Mouse (Mus musculus) adrenal gland, adult (tissue): ENCODE measurements around the gene Pgm3.

ENCODE experiments used
- DNase-seq, 2 experiments: peaks; one replicate each; pipeline ENCODE4 v3.0.0; 2022 to 2023; ENCODE audit warnings: low spot score in 1 of 2; ENCODE audit not compliant: inconsistent age in 2 of 2

Gene Pgm3

GRCm38 (mm10) chr9:86570261-86570890 lies 1.3 kb downstream of the Pgm3 start:
- no peak for DNase-seq

- peak in 1 of 2 experiments; percentile 75 for DNase-seq
Measured at GRCm38 (mm10) chr9:86569314-86569910, 2.2 kb downstream of the Pgm3 start.

DNA sequence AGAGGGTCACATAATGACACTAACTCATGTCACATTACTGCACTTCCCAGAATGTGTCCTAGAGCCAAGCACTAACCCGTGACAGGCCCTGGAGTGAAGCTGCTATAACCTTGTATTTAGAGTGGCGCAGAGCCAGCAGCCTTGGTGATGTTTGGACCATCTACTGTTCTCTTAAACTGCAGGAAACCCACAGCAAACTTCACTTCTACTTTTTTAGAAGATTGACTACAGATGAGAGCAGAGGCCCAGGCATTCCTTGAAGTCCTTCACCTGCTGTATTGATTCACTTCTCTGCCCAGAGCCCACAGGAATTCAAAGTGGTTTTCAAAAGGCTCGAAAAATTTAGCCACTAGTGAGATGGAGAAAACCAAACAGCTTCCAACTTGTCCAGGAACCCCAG lies 11.1 kb downstream of the Pgm3 start:
- DNase-seq, result peak; percentile 64 to 91

DNA sequence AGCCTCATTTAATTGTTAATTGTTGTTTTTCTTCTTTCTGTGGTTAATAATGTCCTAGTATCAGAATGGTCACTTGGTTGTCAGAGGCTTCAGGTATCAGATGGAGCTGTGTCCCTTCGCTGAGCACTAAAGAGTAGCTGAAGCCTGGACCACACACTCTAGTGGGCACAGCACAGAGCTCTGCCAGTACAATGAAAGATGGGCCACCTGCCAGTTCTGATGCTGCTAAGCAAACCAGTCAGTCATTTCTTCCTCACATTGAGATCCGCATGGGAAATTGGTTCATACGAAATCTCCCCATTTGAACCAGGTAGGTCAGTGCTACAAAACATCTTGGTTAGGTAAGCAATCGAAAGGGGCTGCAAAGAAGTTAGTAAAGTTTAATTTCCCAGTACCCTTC lies 17.0 kb downstream of the Pgm3 start:
- DNase-seq, result no peak

DNA sequence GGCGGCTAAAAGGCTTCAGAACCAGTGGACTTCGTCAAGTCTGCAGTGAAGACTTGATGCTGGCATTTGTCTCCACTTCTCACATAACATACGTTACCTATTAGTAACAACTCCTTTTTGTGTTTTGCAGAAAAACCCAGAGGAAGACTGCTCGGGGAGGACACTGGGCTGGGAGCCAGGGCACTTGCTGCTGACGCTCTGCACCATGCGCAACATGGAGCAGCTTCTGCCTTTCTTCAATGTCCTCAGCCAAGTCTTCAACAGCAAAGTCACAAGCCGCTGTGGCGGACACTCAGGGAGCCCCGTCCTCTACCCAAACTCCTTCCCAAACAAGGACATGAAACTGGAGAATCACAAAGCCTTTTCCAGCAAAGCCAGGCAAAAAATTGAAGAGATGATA lies 17.8 kb downstream of the Pgm3 start:
- DNase-seq, result no peak

DNA sequence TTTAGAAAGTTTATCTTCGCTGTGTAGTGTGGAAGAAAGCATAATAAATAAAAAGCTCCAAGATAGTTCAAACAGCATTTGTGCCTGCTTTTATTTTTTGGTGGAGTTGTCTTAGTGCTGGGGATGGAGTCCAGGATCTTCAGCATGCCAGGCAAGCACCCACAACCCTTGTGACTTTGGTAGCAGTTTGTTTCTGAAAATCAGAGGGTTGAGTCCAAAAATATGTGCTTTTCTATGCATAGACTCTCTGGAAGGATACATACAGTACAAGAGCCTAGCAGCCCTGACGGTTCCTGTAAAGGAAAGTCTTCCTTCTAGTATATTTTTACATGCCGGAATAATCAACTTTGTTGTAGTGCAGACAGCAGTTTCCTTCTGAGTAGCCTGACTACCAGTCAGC lies 20.9 kb downstream of the Pgm3 start:
- DNase-seq, result no peak

- DNase-seq, result no peak
Measured at GRCm38 (mm10) chr9:86549637-86550162, 21.9 kb downstream of the Pgm3 start.

DNA sequence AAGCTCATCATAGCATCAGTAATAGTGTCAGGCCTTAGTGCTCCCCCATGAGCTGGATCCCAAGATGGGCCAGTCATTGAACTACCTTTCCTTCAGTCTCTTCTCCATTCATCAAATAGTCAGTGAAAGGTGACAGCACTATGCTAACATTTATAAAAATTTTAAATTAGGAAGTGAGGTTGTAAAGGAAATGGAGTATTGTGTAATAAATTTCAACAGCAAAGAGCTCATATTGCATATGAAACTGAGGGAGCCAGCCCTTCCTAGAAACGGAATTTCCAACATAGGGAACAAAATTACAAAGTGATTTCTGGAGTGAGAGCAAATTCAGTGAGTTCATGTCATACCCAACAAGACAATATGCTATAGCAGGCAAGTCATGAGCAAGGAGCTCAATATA lies 27.1 kb downstream of the Pgm3 start:
- no peak for DNase-seq

DNA sequence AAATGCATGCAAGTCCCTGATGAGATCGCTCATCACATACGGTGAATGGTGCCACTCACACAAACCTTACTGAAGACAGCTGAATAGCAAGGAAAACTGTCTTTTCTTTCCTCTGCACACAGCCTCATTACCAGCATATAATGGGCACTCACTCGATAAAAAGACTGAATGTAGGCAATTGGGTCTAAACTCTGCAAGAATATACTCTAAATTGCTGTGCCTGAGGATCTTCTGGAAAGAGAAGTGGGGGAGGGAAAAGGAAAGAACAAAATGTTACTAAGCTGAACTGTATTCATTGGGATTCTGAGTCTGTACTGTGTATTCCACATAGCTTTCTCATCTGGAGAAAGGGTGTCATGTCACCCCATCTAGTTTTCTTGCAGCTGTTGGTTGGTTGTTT lies 28.2 kb downstream of the Pgm3 start:
- no peak for DNase-seq

DNA sequence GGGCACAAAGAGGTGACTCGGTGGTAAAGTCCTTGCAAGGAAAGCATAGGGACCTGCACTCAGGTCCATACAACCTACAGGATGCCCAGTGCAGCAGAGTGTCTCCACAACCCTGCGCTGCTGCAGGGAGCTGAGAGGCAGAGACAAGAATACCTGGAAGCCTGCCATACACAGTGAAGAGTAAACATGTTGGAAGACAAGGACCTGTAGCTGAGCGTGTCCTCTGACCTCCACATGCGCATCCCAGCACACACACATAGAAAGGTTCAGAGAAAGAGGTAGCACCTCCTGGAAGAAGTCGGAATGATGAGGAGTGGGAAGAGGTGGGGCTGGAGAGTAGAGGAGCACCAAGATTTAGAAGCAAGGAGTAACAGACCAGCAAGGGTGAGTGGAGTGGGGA lies 37.6 kb downstream of the Pgm3 start:
- DNase-seq, result no peak

GRCm38 (mm10) chr9:86525600-86525999 lies 46.0 kb downstream of the Pgm3 start:
- peak; percentile 79 to 82 for DNase-seq

GRCm38 (mm10) chr9:86522335-86522734 lies 49.3 kb downstream of the Pgm3 start:
- no peak for DNase-seq

GRCm38 (mm10) chr9:86514798-86515197 lies 56.8 kb downstream of the Pgm3 start:
- no peak for DNase-seq

GRCm38 (mm10) chr9:86514390-86514789 lies 57.3 kb downstream of the Pgm3 start:
- DNase-seq, result no peak

DNA sequence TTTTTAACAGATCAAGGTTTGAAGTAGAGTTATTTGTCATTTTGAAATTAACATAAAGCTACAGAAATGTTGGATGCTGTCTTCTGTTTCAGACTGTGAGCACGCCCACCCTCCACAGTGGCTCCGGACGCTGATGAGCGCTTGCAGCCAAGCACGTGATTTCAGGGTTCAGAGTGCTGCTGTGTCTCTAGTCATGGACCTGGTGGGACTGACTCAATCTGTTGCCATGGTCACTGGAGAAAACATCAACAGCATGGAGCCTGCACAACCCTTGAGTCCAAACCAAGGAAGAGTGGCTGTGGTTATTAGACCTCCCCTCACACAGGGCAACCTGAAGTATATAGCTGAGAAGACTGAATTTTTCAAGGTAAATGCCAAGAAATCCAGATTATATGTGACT lies 57.9 kb downstream of the Pgm3 start:
- no peak for DNase-seq

DNA sequence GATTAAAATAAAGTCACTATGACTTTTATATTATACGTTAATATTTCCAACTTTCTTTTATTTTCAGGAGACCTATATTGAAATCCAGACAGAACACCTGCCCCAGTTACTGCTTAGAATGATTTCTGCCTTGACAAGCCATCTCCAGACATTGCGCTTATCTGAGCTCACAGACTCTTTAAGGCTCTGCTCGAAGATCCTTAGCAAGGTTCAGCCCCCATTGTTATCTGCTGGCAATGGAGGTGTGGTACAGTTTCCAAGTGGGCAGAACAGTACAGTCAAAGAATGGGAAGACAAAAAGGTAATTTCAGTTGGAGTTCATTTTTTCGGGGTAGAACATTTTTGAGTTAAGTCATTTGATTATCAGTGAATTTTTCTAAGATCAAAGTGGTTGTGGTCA lies 64.2 kb downstream of the Pgm3 start:
- DNase-seq, result no peak
